Mouse (Mus musculus) MEL (cell line): ENCODE results near the gene Ccdc163. TPM values are rescaled to one million over a fixed set of nuclear protein-coding genes. Genes with fewer than 3 reads are reported as not detected.
A peak's percentile ranks its signal among the peaks of the same experiment; 100 is the strongest.

Experiments used
- DNase-seq: peaks from one replicate; pipeline ENCODE4 v3.0.0; 2011; ENCODE audit warnings: low read depth, low spot score
- H3K27ac ChIP-seq: 2 replicates; pipeline ENCODE4 v1.5.1; 2012; ENCODE audit warnings: low read depth, mild to moderate bottlenecking, control low read depth, low read length, moderate library complexity; ENCODE audit not compliant: control insufficient read depth
- H3K27me3 ChIP-seq, 2 experiments: fragments of 150-350 bp in 1 of 2; sonication (generic) in 1 of 2; 2 replicates each; pipeline ENCODE4 v1.6.1; 2012; ENCODE audit warnings: low read length in 2 of 2, mild to moderate bottlenecking in 2 of 2, improper control_type of control experiment in 1 of 2, moderate library complexity in 1 of 2; ENCODE audit not compliant: insufficient read depth in 2 of 2, control insufficient read depth in 1 of 2
- H3K36me3 ChIP-seq, 2 experiments: 2 replicates each; pipeline ENCODE4 v1.6.1; 2012 to 2014; ENCODE audit warnings: low read length in 2 of 2, improper control_type of control experiment in 1 of 2, inconsistent platforms in 1 of 2, mild to moderate bottlenecking in 1 of 2; ENCODE audit not compliant: insufficient read depth in 2 of 2, control insufficient read depth in 1 of 2
- H3K4me1 ChIP-seq, 2 experiments: fragments of 150-350 bp in 1 of 2; sonication (generic) in 1 of 2; 2 replicates each; pipeline ENCODE4 v1.6.1; 2012; ENCODE audit warnings: low read length in 2 of 2, improper control_type of control experiment in 1 of 2, mild to moderate bottlenecking in 1 of 2; ENCODE audit not compliant: insufficient read depth in 2 of 2, control insufficient read depth in 1 of 2
- H3K4me3 ChIP-seq, 2 experiments: fragments of 150-350 bp in 1 of 2; sonication (generic) in 1 of 2; 2 replicates each; pipeline ENCODE4 v1.5.1; 2012; ENCODE audit warnings: low read depth in 2 of 2, low read length in 2 of 2, mild to moderate bottlenecking in 2 of 2, moderate library complexity in 2 of 2, control low read depth in 1 of 2, improper control_type of control experiment in 1 of 2; ENCODE audit not compliant: control insufficient read depth in 1 of 2, insufficient read depth in 1 of 2
- H3K79me2 ChIP-seq: 2 replicates; pipeline ENCODE4 v1.6.1; 2012; ENCODE audit warnings: mild to moderate bottlenecking, low read length, moderate library complexity; ENCODE audit not compliant: control insufficient read depth, poor library complexity, insufficient read depth
- H3K9ac ChIP-seq: 2 replicates; pipeline ENCODE4 v1.6.1; 2012; ENCODE audit warnings: low read depth, mild to moderate bottlenecking, control low read depth, low read length, moderate library complexity; ENCODE audit not compliant: control insufficient read depth, poor library complexity, severe bottlenecking
- H3K9me3 ChIP-seq: fragments of 150-350 bp; sonication (generic); replicated peaks from 2 replicates; pipeline ENCODE4 v1.6.1; 2012; ENCODE audit warnings: mild to moderate bottlenecking, low read length, improper control_type of control experiment, moderate library complexity; ENCODE audit not compliant: insufficient read depth
- BHLHE40 ChIP-seq: IDR thresholded peaks from 2 replicates; pipeline ENCODE4 v1.6.1; 2012; ENCODE audit warnings: low read depth, mild to moderate bottlenecking, inconsistent platforms, low read length, improper control_type of control experiment, borderline replicate concordance
- CHD1 ChIP-seq: IDR thresholded peaks from 2 replicates; pipeline ENCODE4 v1.6.1; 2012; ENCODE audit warnings: low read depth, mild to moderate bottlenecking, inconsistent platforms, low read length, improper control_type of control experiment
- CTCF ChIP-seq, 3 experiments: IDR thresholded peaks in 2 of 3; conservative IDR thresholded peaks in 1 of 3; 2 replicates each; pipeline ENCODE4 v1.5.1; 2011 to 2012; ENCODE audit warnings: low read length in 3 of 3, low read depth in 2 of 3, mild to moderate bottlenecking in 2 of 3, improper control_type of control experiment in 1 of 3, inconsistent platforms in 1 of 3, mixed read lengths in 1 of 3, moderate library complexity in 1 of 3; ENCODE audit not compliant: control insufficient read depth in 1 of 3, insufficient read depth in 1 of 3, poor library complexity in 1 of 3, severe bottlenecking in 1 of 3
- E2F4 ChIP-seq: IDR thresholded peaks from 2 replicates; pipeline ENCODE4 v1.6.1; 2011; ENCODE audit warnings: low read depth, low read length, improper control_type of control experiment, borderline replicate concordance
- EP300 ChIP-seq, 2 experiments: IDR thresholded peaks; 2 replicates each; pipeline ENCODE4 v1.6.1; 2011; ENCODE audit warnings: improper control_type of control experiment in 2 of 2, low read length in 2 of 2, low read depth in 1 of 2, mild to moderate bottlenecking in 1 of 2
- ETS1 ChIP-seq: IDR thresholded peaks from 2 replicates; pipeline ENCODE4 v1.6.1; 2012; ENCODE audit warnings: low read depth, mild to moderate bottlenecking, inconsistent platforms, low read length, improper control_type of control experiment, moderate library complexity
- GABPA ChIP-seq: IDR thresholded peaks from 2 replicates; pipeline ENCODE4 v1.6.1; 2012; ENCODE audit warnings: low read depth, mild to moderate bottlenecking, inconsistent platforms, low read length, improper control_type of control experiment, moderate library complexity
- GATA1 ChIP-seq: IDR thresholded peaks from 2 replicates; pipeline ENCODE4 v1.6.1; 2011; ENCODE audit warnings: low read depth, low read length, improper control_type of control experiment
- JUND ChIP-seq: IDR thresholded peaks from 2 replicates; pipeline ENCODE4 v1.6.1; 2011; ENCODE audit warnings: low read depth, mild to moderate bottlenecking, improper control_type of control experiment, low read length
- KAT2A ChIP-seq: conservative IDR thresholded peaks from 2 replicates; pipeline ENCODE4 v1.6.1; 2012; ENCODE audit warnings: low read depth, low read length, improper control_type of control experiment, inconsistent platforms
- MAX ChIP-seq: IDR thresholded peaks from 2 replicates; pipeline ENCODE4 v1.6.1; 2011; ENCODE audit warnings: low read length, improper control_type of control experiment
- MAZ ChIP-seq: IDR thresholded peaks from 2 replicates; pipeline ENCODE4 v1.6.1; 2012; ENCODE audit warnings: low read depth, mild to moderate bottlenecking, inconsistent platforms, low read length, improper control_type of control experiment
- MEF2A ChIP-seq: IDR thresholded peaks from 2 replicates; pipeline ENCODE4 v1.6.1; 2014; ENCODE audit warnings: low read depth, mild to moderate bottlenecking, inconsistent platforms, low read length, improper control_type of control experiment; ENCODE audit not compliant: poor library complexity, insufficient replicate concordance, severe bottlenecking; ENCODE audit errors: extremely low read depth
- MXI1 ChIP-seq: IDR thresholded peaks from 2 replicates; pipeline ENCODE4 v1.6.1; 2011; ENCODE audit warnings: mild to moderate bottlenecking, low read depth, low read length, improper control_type of control experiment
- MYB ChIP-seq: IDR thresholded peaks from 2 replicates; pipeline ENCODE4 v1.6.1; 2011; ENCODE audit warnings: mild to moderate bottlenecking, low read depth, low read length, improper control_type of control experiment
- MYC ChIP-seq: IDR thresholded peaks from 2 replicates; pipeline ENCODE4 v1.6.1; 2011; ENCODE audit warnings: low read depth, mild to moderate bottlenecking, low read length, improper control_type of control experiment, moderate library complexity
- NELFE ChIP-seq: IDR thresholded peaks from 2 replicates; pipeline ENCODE4 v1.6.1; 2011; ENCODE audit warnings: low read depth, low read length, improper control_type of control experiment
- NRF1 ChIP-seq: IDR thresholded peaks from 2 replicates; pipeline ENCODE4 v1.6.1; 2014; ENCODE audit warnings: low read depth, mild to moderate bottlenecking, inconsistent platforms, low read length, improper control_type of control experiment, moderate library complexity; ENCODE audit not compliant: poor library complexity, insufficient read depth, severe bottlenecking
- POLR2A ChIP-seq, 2 experiments: IDR thresholded peaks; 2 replicates each; pipeline ENCODE4 v1.6.1; 2011 to 2012; ENCODE audit warnings: low read length in 2 of 2, mild to moderate bottlenecking in 2 of 2, control low read depth in 1 of 2, improper control_type of control experiment in 1 of 2, low read depth in 1 of 2, moderate library complexity in 1 of 2; ENCODE audit not compliant: control insufficient read depth in 1 of 2, insufficient read depth in 1 of 2, poor library complexity in 1 of 2
- POLR2AphosphoS2 ChIP-seq: IDR thresholded peaks from 2 replicates; pipeline ENCODE4 v1.6.1; 2011; ENCODE audit warnings: low read length, improper control_type of control experiment
- RAD21 ChIP-seq: IDR thresholded peaks from 2 replicates; pipeline ENCODE4 v1.6.1; 2011; ENCODE audit warnings: mild to moderate bottlenecking, low read depth, low read length, improper control_type of control experiment
- RCOR1 ChIP-seq: IDR thresholded peaks from 2 replicates; pipeline ENCODE4 v1.6.1; 2012; ENCODE audit warnings: low read depth, mild to moderate bottlenecking, inconsistent platforms, low read length, improper control_type of control experiment
- SIN3A ChIP-seq: IDR thresholded peaks from 2 replicates; pipeline ENCODE4 v1.6.1; 2012; ENCODE audit warnings: low read length, improper control_type of control experiment, inconsistent platforms
- SMC3 ChIP-seq: IDR thresholded peaks from 2 replicates; pipeline ENCODE4 v1.6.1; 2011; ENCODE audit warnings: low read depth, low read length, improper control_type of control experiment
- TAL1 ChIP-seq: IDR thresholded peaks from 2 replicates; pipeline ENCODE4 v1.6.1; 2012; ENCODE audit warnings: mild to moderate bottlenecking, inconsistent platforms, low read length, moderate library complexity, mixed read lengths
- TBP ChIP-seq: IDR thresholded peaks from 2 replicates; pipeline ENCODE4 v1.8.0; 2011; ENCODE audit warnings: low read depth, low read length, improper control_type of control experiment
- TCF12 ChIP-seq: IDR thresholded peaks from 2 replicates; pipeline ENCODE4 v1.6.1; 2014; ENCODE audit warnings: low read depth, mild to moderate bottlenecking, inconsistent platforms, low read length, improper control_type of control experiment, moderate library complexity
- UBTF ChIP-seq: IDR thresholded peaks from 2 replicates; pipeline ENCODE4 v1.6.1; 2012; ENCODE audit warnings: low read depth, mild to moderate bottlenecking, inconsistent platforms, low read length, improper control_type of control experiment, moderate library complexity, borderline replicate concordance; ENCODE audit not compliant: insufficient read depth
- USF1 ChIP-seq: IDR thresholded peaks from 2 replicates; pipeline ENCODE4 v1.6.1; 2014; ENCODE audit warnings: low read depth, mild to moderate bottlenecking, inconsistent platforms, low read length, improper control_type of control experiment, moderate library complexity
- ZC3H11A ChIP-seq: IDR thresholded peaks from 2 replicates; pipeline ENCODE4 v1.6.1; 2012; ENCODE audit warnings: low read depth, mild to moderate bottlenecking, inconsistent platforms, low read length, improper control_type of control experiment
- polyA plus RNA-seq, 2 experiments: library from polyadenylated mRNA; stranded (reverse) in 1 of 2; unstranded in 1 of 2; fragments of >175 nt in 1 of 2; fragments of >200 nt in 1 of 2; gene quantifications; 2 replicates each; pipeline versions ENCODE4 v1.2.1 to v1.2.4; 2012; ENCODE audit warnings: low replicate concordance in 2 of 2, low read depth in 1 of 2; ENCODE audit not compliant: insufficient read length in 2 of 2, insufficient read depth in 1 of 2, missing spikeins in 1 of 2
- total RNA-seq: library from RNA; depleted of rRNA; stranded (reverse); fragments of 300-350 nt; gene quantifications from 2 replicates; pipeline ENCODE4 v1.2.3, GENCODE M21; 2012

The Ccdc163 gene
- total and polyA plus RNA-seq, 3 experiments: 12.3 to 26.0 TPM; not detected in 1

DNA sequence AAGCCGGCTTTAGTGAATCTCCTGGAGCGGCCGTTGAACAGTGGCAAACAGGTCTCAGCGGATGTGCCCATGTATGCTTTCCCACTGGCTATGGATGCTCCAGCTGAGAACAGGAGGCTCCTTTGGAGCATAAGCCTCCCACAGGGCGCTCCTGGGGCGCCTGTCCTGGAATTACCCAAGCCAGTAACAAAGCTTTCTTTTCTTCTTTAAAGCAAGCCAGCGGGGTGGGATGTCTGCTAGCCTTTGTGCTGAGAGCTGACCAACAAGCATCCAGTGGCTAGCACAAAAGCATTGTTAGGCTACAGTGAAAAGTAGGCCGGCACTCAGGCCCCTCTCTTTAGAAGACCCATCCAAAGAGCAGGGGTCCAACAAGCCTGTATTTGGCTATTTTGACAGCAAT lies 73.9 kb downstream of the Ccdc163 start:
- no peaks in the 10 kb centered on the region for H3K79me2 ChIP-seq
- H3K9ac ChIP-seq: no peak overlapping the region
- H3K27me3 ChIP-seq: no peaks in the 10 kb centered on the region; a peak in 1 of 4 replicates
- DNase-seq: no peak
- H3K36me3 ChIP-seq: no peaks in the 10 kb centered on the region
- no peak overlapping the region for H3K27ac ChIP-seq
- no peaks in the 10 kb centered on the region for H3K9me3 ChIP-seq
- H3K4me3 ChIP-seq: no peak overlapping the region
- no peaks in the 10 kb centered on the region for H3K4me1 ChIP-seq
- TF ChIP-seq GATA1 (no peak), MAX (no peak), MEF2A (no peak), ETS1 (no peak), CHD1 (no peak), EP300 (IDR thresholded peaks at IDR 0.05; ENCODE audit: low read depth in 1 of 2, low read length in 2 of 2) (no peak), MXI1 (no peak), POLR2A (IDR thresholded peaks at IDR 0.05; ENCODE audit: control insufficient read depth in 1 of 2, insufficient read depth in 1 of 2, low read depth in 1 of 2, low read length in 2 of 2, poor library complexity in 1 of 2) (no peak), SIN3A (no peak), BHLHE40 (no peak)

DNA sequence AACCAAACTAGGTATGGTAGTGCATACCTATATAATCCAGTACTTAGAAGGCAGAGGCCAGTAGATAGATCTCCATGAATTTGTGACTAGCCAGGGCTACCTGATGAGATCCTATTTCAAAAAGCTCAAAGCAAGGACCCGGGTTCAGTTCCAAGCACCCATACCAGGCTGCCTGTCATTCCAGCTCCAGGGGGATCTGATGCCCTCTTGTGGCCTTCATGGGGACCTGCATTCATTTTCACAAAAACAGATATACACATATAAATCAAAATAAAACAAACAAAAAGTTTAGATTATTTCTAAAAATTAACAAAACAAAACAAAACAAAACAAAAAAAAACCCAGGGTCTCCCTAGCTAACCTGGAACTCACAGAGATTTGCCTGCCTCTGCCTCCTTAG lies 78.3 kb downstream of the Ccdc163 start:
- no peak overlapping the region for H3K9ac ChIP-seq
- no peak overlapping the region for H3K27ac ChIP-seq
- no peak overlapping the region for H3K4me3 ChIP-seq
- no peaks in the 10 kb centered on the region for H3K79me2 ChIP-seq
- peak; percentile 43 for DNase-seq
- no peak for TF ChIP-seq BHLHE40
- TF ChIP-seq EP300 (IDR thresholded peaks at IDR 0.05; ENCODE audit: low read depth in 1 of 2, low read length in 2 of 2): no peak
- TF ChIP-seq MEF2A: no peak
- TF ChIP-seq POLR2AphosphoS2: no peak
- TF ChIP-seq TAL1: no peak
- TF ChIP-seq MXI1: no peak
- TF ChIP-seq UBTF: no peak
- TF ChIP-seq RAD21: peak; percentile 55
- TF ChIP-seq CHD1: no peak
- peak; percentile 61 for TF ChIP-seq SMC3
- peak; percentile 43 to 72 (median 69) for TF ChIP-seq CTCF (IDR thresholded peaks at IDR 0.05 in 2 of 3, conservative IDR thresholded peaks at IDR 0.05 in 1 of 3; ENCODE audit: control insufficient read depth in 1 of 3, insufficient read depth in 1 of 3, low read depth in 2 of 3, low read length in 3 of 3, poor library complexity in 1 of 3, severe bottlenecking in 1 of 3)
- TF ChIP-seq USF1: no peak
- TF ChIP-seq MAZ: no peak
- no peak for TF ChIP-seq TCF12
- TF ChIP-seq ZC3H11A: peak; percentile 32
- no peak for TF ChIP-seq E2F4
- TF ChIP-seq MYC: no peak
- no peak for TF ChIP-seq MYB
- TF ChIP-seq KAT2A: no peak
- TF ChIP-seq NELFE: no peak
- TF ChIP-seq NRF1: no peak
- TF ChIP-seq GABPA: no peak
- TF ChIP-seq MAX: no peak
- TF ChIP-seq JUND: no peak
- no peak for TF ChIP-seq POLR2A (IDR thresholded peaks at IDR 0.05; ENCODE audit: control insufficient read depth in 1 of 2, insufficient read depth in 1 of 2, low read depth in 1 of 2, low read length in 2 of 2, poor library complexity in 1 of 2)
- no peak for TF ChIP-seq TBP
- no peak for TF ChIP-seq RCOR1
- peaks cover 3 to 4% of the 10 kb centered on the region in 2 experiments; a peak in 2 of 4 replicates for H3K4me1 ChIP-seq
- no peaks in the 10 kb centered on the region; a peak in 1 of 4 replicates for H3K27me3 ChIP-seq
- peaks cover 0 to 5% of the 10 kb centered on the region in 2 experiments; a peak in 1 of 4 replicates for H3K36me3 ChIP-seq
- H3K9me3 ChIP-seq: no peaks in the 10 kb centered on the region
